Mouse (Mus musculus) cerebellum, postnatal 25 days (tissue): Measurements from ENCODE around the gene Nemf.
A peak's percentile ranks its signal among the peaks of the same experiment; 100 is the strongest.
"Not testable (repeated sequence)": the region's sequence is repeated elsewhere in the genome, so short reads cannot be mapped to it uniquely, and the experiment has no call there.

Source experiments
- DNase-seq, 2 experiments: peaks; one replicate each; pipeline ENCODE4 v3.0.0; 2021; ENCODE audit warnings: mixed read lengths in 2 of 2

Nemf gene

GRCm38 (mm10) chr12:69371854-69372671 lies 15.1 kb upstream of the Nemf start, which contains the start of the genes Arf6 and Gm9887:
TSS of gene Arf6 (plus strand) at chr12:69372150.
TSS of gene Gm9887 (minus strand) at chr12:69372458.
- peak; percentile 100 for DNase-seq

- no peak for DNase-seq
These were observed 14.5 kb upstream of the Nemf start for GRCm38 (mm10) chr12:69371421-69371853.

GRCm38 (mm10) chr12:69370936-69371335 lies 14.0 kb upstream of the Nemf start:
- DNase-seq: no peak

GRCm38 (mm10) chr12:69367557-69367956 lies 10.6 kb upstream of the Nemf start:
- no peak for DNase-seq

- peak in 1 of 2 experiments; percentile 51 for DNase-seq
These were observed 9.5 kb upstream of the Nemf start for GRCm38 (mm10) chr12:69366424-69366823.

- no peak for DNase-seq
These were observed 8.8 kb upstream of the Nemf start for GRCm38 (mm10) chr12:69365757-69366156.

GRCm38 (mm10) chr12:69363899-69364762 lies 7.2 kb upstream of the Nemf start:
- peak; percentile 83 to 88 for DNase-seq

GRCm38 (mm10) chr12:69363110-69363509 lies 6.1 kb upstream of the Nemf start:
- not testable (repeated sequence) for DNase-seq

GRCm38 (mm10) chr12:69362388-69362787 lies 5.4 kb upstream of the Nemf start:
- DNase-seq: no peak

- DNase-seq: no peak
These were observed 5.0 kb upstream of the Nemf start for GRCm38 (mm10) chr12:69361919-69362318.

GRCm38 (mm10) chr12:69360997-69361899 lies 4.3 kb upstream of the Nemf start:
- DNase-seq: peak; percentile 100

GRCm38 (mm10) chr12:69360655-69360996 lies 3.7 kb upstream of the Nemf start:
- peak; percentile 39 to 62 for DNase-seq

GRCm38 (mm10) chr12:69357300-69357646 lies 308 bp upstream of the Nemf start:
- DNase-seq: no peak

- no peak for DNase-seq
These were observed 5.3 kb downstream of the Nemf start for GRCm38 (mm10) chr12:69351685-69352084.

GRCm38 (mm10) chr12:69349928-69350327 lies 7.0 kb downstream of the Nemf start:
- no peak for DNase-seq

GRCm38 (mm10) chr12:69333547-69333946 lies 23.4 kb downstream of the Nemf start:
- peak in 1 of 2 experiments; percentile 28 for DNase-seq

GRCm38 (mm10) chr12:69332147-69332546 lies 24.8 kb downstream of the Nemf start:
- no peak for DNase-seq

GRCm38 (mm10) chr12:69331187-69331586 lies 25.8 kb downstream of the Nemf start:
- no peak for DNase-seq

- DNase-seq: no peak
These were observed 38.5 kb downstream of the Nemf start for GRCm38 (mm10) chr12:69318431-69318830.

GRCm38 (mm10) chr12:69309659-69310058 lies 47.3 kb downstream of the Nemf start:
- no peak for DNase-seq

- peak in 1 of 2 experiments; percentile 23 for DNase-seq
These were observed 50.6 kb downstream of the Nemf start for GRCm38 (mm10) chr12:69306333-69306732.

GRCm38 (mm10) chr12:69304051-69304450 lies 52.9 kb downstream of the Nemf start:
- DNase-seq: no peak

GRCm38 (mm10) chr12:69302171-69302570 lies 54.8 kb downstream of the Nemf start:
- DNase-seq: no peak
